21 mouse cellular contexts compared by ENCODE assay signal in the genomic region with DNA sequence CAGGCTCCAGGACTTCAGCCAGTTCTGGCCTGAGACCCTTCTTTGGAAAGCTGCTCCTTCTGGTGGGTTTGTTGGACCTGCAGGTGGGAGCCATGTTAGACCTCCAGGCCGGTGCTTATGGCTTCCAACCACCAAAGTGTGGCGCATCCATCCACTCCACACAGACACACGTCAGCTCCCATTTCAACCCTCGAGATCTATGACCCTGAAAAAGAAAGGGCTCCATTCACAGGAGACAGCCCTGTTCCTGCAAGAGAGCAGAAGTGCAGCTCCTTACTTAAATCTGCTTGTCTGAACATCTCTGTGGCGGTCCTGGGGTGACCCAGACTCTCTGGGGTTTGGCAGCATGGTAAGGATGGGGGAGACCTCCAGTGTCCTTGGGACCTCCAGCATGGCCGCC. TPM values are rescaled to one million over a fixed set of nuclear protein-coding genes. Genes with fewer than 3 reads are reported as not detected.
"Had no signal": no experiment of that assay in that cellular context is flagged by ENCODE, and none has a peak within 500 bp of the region (broad histone marks: within the 10 kb centered on the region; RNA-seq: fewer than 3 reads in every experiment).

No protein-coding gene starts in this region.

- ATAC-seq: liver, embryonic 12.5 days had no signal

- H3K27ac ChIP-seq: gastrocnemius, adult 2 months; heart, embryonic 10.5 days; hindbrain, embryonic 12.5 days; hindbrain, embryonic 15.5 days; layer of hippocampus, adult 2 months; left cerebral cortex, adult 2 months; limb, embryonic 12.5 days; liver, embryonic 12.5 days had no signal

- DNase-seq: gastrocnemius, adult 2 months; gastrocnemius, postnatal 10 days; gastrocnemius, postnatal 25 days; heart, adult 18-20 months; heart, postnatal 10 days; heart, postnatal 4 days; kidney, adult 18-20 months; kidney, adult 8-10 months; kidney, postnatal 10 days; kidney, postnatal 25 days; kidney, postnatal 4 days had no signal

- H3K9ac ChIP-seq: heart, embryonic 12.5 days; hindbrain, embryonic 12.5 days; hindbrain, embryonic 15.5 days; limb, embryonic 12.5 days; liver, embryonic 12.5 days had no signal

- H3K4me2 ChIP-seq: heart, embryonic 12.5 days; hindbrain, embryonic 12.5 days; hindbrain, embryonic 15.5 days; limb, embryonic 12.5 days; liver, embryonic 12.5 days had no signal

- H3K9me3 ChIP-seq: heart, embryonic 10.5 days; heart, embryonic 12.5 days; hindbrain, embryonic 12.5 days; hindbrain, embryonic 15.5 days; limb, embryonic 12.5 days; liver, embryonic 12.5 days had no signal

- H3K4me3 ChIP-seq: gastrocnemius, adult 2 months; heart, embryonic 10.5 days; heart, embryonic 12.5 days; hindbrain, embryonic 12.5 days; hindbrain, embryonic 15.5 days; layer of hippocampus, adult 2 months; left cerebral cortex, adult 2 months; limb, embryonic 12.5 days; liver, embryonic 12.5 days had no signal

- H3K4me1 ChIP-seq: hindbrain, embryonic 12.5 days; hindbrain, embryonic 15.5 days had no signal

RNA-seq across cellular contexts. Expression of a gene that starts 22.5 kb away (rescaled TPM):
- polyA plus RNA-seq: inflammation-experienced regulatory T-cells, adult 6 months had no signal

RNA-seq across cellular contexts. Expression of a gene that starts 34.2 kb away (rescaled TPM):
- polyA plus RNA-seq: inflammation-experienced regulatory T-cells, adult 6 months; liver, adult 2 months had no signal
